Mouse (Mus musculus): ENCODE measurements at regions not wholly inside any gene's neighbourhood (a gene's known extent, or its start where the extent isn't known, plus 50 kb on each side); places are given as distances from the start of the nearest gene placed in this dataset.

DNA sequence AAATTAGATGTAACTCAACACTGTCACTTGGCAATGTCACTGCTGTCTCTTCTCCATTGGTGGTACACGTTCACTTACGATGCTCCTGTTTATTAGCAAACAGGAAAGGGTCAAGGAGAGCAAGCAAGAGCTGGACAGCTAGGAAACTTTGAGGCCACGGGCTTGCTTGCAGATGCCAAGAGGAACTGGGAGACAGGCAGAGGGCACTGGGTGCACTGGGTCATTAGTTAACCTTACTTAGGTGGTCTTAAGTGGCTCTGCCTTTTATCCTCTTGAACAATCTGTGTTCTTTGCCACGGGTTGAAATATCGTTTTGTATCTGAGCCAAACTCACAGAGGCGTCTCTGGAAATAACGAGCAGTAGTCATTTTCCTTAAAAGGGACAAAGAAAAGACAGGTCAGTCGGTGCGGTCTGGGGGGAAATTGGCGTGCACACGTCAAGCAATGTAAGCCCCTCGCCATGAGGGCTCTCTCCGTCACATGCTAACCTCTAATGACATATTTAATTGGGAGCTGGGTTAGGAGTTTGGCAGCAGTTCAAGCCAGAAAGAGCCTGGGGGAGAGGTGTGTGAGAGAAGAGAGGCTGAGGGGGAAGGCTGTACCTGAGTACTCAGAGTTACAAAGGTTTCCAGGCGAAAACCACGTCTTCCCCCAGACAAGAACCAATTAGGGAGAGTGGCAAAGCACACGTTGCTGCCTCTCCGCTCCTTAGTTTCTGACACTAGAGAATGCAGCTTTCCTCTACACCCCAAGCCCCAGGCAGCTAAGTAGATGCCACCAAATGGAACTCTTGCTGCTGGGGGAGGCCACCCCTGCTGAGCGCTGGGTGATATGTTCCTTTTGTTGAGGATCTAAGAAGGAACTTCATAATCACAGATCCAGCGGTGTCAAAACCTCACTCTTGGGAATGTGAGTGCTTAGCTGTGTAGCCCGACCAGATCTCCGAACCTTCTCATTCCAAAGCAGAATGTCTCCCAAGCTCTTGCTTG, 140.0 kb upstream of the Tut7 start:
- WGBS: 76% methylated on average over 21 of the region's 21 CpGs
- Histone ChIP-seq H3K27ac (replicated peaks; ENCODE audit: insufficient read depth, low read depth, low read length) (no peak overlapping the region), H3K79me2 (ENCODE audit: control insufficient read depth, insufficient read depth, low read length) (no peaks in the 10 kb centered on the region), H3K36me3 (ENCODE audit: control insufficient read depth, insufficient read depth, low read length) (no peaks in the 10 kb centered on the region), H3K4me3 (ENCODE audit: insufficient read depth, low read depth, low read length) (no peak overlapping the region), H3K27me3 (ENCODE audit: control insufficient read depth, insufficient read depth, low read length) (no peaks in the 10 kb centered on the region), H3K9ac (ENCODE audit: low read depth, low read length) (no peak overlapping the region), H3K4me1 (ENCODE audit: control insufficient read depth, insufficient read depth, low read length) (no peaks in the 10 kb centered on the region)
- DNase-seq (ENCODE audit: extremely low read depth, low read depth, low spot score): no peak
- TF ChIP-seq CTCF (IDR thresholded peaks at IDR 0.05; ENCODE audit: low read depth, low read length): no peak
- no peak for TF ChIP-seq POLR2A (IDR thresholded peaks at IDR 0.05; ENCODE audit: extremely low read depth, insufficient read depth, low read length)

DNA sequence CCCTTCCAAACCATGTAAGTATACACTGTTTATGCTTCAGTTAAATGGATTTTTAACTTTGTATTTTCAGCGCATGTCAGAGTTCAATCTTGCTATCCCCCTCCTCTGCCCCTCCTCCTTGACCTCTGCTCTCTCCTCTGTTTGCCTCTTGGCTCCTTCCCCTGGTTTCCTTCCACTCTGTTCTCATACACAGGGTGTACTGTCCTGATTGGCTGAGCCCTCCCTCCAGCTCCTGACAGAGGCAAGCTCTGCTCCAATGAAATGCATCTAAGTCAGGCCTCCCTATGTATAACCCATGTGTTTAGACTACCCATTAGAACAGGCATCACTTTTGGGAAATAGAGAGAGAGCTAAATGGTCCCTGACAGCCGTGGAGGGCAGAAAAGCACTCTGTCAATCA, 133.5 kb upstream of the Tut7 start:
- no peaks in the 10 kb centered on the region for H3K79me2 ChIP-seq (ENCODE audit: control insufficient read depth, insufficient read depth, low read length)
- H3K36me3 ChIP-seq (ENCODE audit: control insufficient read depth, insufficient read depth, low read length): no peaks in the 10 kb centered on the region
- 36% methylated on average over 2 of the region's 2 CpGs for WGBS
- no peak for TF ChIP-seq POLR2A (IDR thresholded peaks at IDR 0.05; ENCODE audit: extremely low read depth, insufficient read depth, low read length)
- TF ChIP-seq CTCF (IDR thresholded peaks at IDR 0.05; ENCODE audit: low read depth, low read length): no peak
- no peak overlapping the region for H3K4me3 ChIP-seq (ENCODE audit: insufficient read depth, low read depth, low read length)
- DNase-seq (ENCODE audit: extremely low read depth, low read depth, low spot score): peak; percentile 81
- no peak overlapping the region for H3K27ac ChIP-seq (replicated peaks; ENCODE audit: insufficient read depth, low read depth, low read length)
- no peaks in the 10 kb centered on the region; the same call in 1 of the 2 replicates for H3K4me1 ChIP-seq (ENCODE audit: control insufficient read depth, insufficient read depth, low read length)
- H3K9ac ChIP-seq (ENCODE audit: low read depth, low read length): no peak overlapping the region
- H3K27me3 ChIP-seq (ENCODE audit: control insufficient read depth, insufficient read depth, low read length): no peaks in the 10 kb centered on the region

DNA sequence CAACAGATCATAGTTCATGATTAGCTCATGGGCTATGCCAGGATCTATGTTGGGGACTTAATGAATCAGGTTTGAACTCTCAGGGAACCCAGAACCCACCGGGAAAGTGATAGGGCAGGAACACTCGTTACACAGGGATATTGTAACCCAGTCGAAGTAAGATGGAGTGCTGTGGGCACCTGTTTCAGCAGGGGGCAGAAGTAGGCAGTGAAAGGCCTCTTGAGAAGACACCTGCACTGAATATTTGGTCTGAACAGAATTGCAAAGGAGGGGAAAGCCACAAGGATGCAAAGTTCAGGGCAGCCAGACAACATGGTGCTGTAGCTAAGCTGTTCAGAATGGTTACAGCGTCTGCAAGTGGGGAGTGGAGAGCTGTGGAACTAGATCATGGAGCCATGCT, 129.9 kb upstream of the Tut7 start:
- H3K27ac ChIP-seq (replicated peaks; ENCODE audit: insufficient read depth, low read depth, low read length): no peak overlapping the region
- H3K79me2 ChIP-seq (ENCODE audit: control insufficient read depth, insufficient read depth, low read length): no peaks in the 10 kb centered on the region
- peak; percentile 29 for DNase-seq (ENCODE audit: extremely low read depth, low read depth, low spot score)
- H3K9ac ChIP-seq (ENCODE audit: low read depth, low read length): no peak overlapping the region
- WGBS: 71% methylated on average over 4 of the region's 4 CpGs
- H3K36me3 ChIP-seq (ENCODE audit: control insufficient read depth, insufficient read depth, low read length): no peaks in the 10 kb centered on the region
- H3K27me3 ChIP-seq (ENCODE audit: control insufficient read depth, insufficient read depth, low read length): no peaks in the 10 kb centered on the region
- H3K4me1 ChIP-seq (ENCODE audit: control insufficient read depth, insufficient read depth, low read length): no peaks in the 10 kb centered on the region; the same call in 1 of the 2 replicates
- H3K4me3 ChIP-seq (ENCODE audit: insufficient read depth, low read depth, low read length): no peak overlapping the region
- no peak for TF ChIP-seq POLR2A (IDR thresholded peaks at IDR 0.05; ENCODE audit: extremely low read depth, insufficient read depth, low read length)
- TF ChIP-seq CTCF (IDR thresholded peaks at IDR 0.05; ENCODE audit: low read depth, low read length): 0 out of 2 replicates have a peak, but pooled peaks have one; percentile 2

DNA sequence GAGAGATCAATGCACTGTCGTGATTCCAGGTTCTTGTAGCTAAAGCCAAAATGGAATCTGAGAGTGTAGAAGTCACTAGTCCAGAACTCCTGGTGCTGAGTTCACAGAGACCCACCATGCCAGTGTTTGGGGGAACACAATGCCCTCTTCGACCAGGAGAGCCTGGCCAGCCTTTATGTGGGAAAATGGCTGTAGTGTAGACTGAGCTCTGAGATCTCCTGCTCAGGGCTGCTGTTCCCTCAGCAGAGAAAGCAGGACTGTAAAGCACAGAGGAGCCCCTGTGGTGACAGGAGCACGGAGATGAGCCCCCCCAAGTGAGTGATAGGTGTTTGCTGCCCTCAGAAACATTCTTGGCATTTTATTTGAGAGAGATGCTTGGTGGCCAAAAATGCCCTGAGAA, 129.2 kb upstream of the Tut7 start:
- Histone ChIP-seq H3K27ac (replicated peaks; ENCODE audit: insufficient read depth, low read depth, low read length) (no peak overlapping the region), H3K36me3 (ENCODE audit: control insufficient read depth, insufficient read depth, low read length) (no peaks in the 10 kb centered on the region), H3K79me2 (ENCODE audit: control insufficient read depth, insufficient read depth, low read length) (no peaks in the 10 kb centered on the region), H3K27me3 (ENCODE audit: control insufficient read depth, insufficient read depth, low read length) (no peaks in the 10 kb centered on the region), H3K4me1 (ENCODE audit: control insufficient read depth, insufficient read depth, low read length) (no peaks in the 10 kb centered on the region; the same call in 1 of the 2 replicates), H3K4me3 (ENCODE audit: insufficient read depth, low read depth, low read length) (no peak overlapping the region), H3K9ac (ENCODE audit: low read depth, low read length) (no peak overlapping the region)
- TF ChIP-seq CTCF (IDR thresholded peaks at IDR 0.05; ENCODE audit: low read depth, low read length) (no peak), POLR2A (IDR thresholded peaks at IDR 0.05; ENCODE audit: extremely low read depth, insufficient read depth, low read length) (no peak)
- 76% methylated on average over 3 of the region's 3 CpGs for WGBS
- no peak for DNase-seq (ENCODE audit: extremely low read depth, low read depth, low spot score)

DNA sequence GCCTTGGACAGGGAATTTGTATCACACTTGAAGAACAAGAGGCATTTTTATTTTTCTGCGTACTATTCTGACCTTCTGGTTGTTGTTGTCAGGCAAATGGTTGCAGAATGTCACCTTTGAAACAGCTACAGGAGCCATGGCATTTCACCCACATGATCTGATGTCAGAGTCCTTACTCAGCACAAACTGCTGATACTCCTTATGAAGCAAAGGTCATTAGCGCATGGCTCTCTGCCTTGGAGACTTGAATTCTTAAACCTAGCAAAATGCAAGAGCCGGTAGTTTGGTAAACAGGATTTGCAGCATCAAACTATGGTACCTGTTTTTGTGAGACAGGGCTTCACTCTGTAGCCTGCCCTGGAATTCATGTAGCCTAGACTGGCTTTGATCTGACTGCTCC, 127.3 kb upstream of the Tut7 start:
- Histone ChIP-seq H3K27me3 (ENCODE audit: control insufficient read depth, insufficient read depth, low read length) (no peaks in the 10 kb centered on the region), H3K9ac (ENCODE audit: low read depth, low read length) (no peak overlapping the region), H3K79me2 (ENCODE audit: control insufficient read depth, insufficient read depth, low read length) (no peaks in the 10 kb centered on the region), H3K4me1 (ENCODE audit: control insufficient read depth, insufficient read depth, low read length) (no peaks in the 10 kb centered on the region), H3K4me3 (ENCODE audit: insufficient read depth, low read depth, low read length) (no peak overlapping the region), H3K36me3 (ENCODE audit: control insufficient read depth, insufficient read depth, low read length) (no peaks in the 10 kb centered on the region), H3K27ac (replicated peaks; ENCODE audit: insufficient read depth, low read depth, low read length) (no peak overlapping the region)
- DNase-seq (ENCODE audit: extremely low read depth, low read depth, low spot score): peak; percentile 87
- WGBS: 40% methylated on average over 3 of the region's 3 CpGs
- TF ChIP-seq POLR2A (IDR thresholded peaks at IDR 0.05; ENCODE audit: extremely low read depth, insufficient read depth, low read length) (no peak), CTCF (IDR thresholded peaks at IDR 0.05; ENCODE audit: low read depth, low read length) (no peak)

DNA sequence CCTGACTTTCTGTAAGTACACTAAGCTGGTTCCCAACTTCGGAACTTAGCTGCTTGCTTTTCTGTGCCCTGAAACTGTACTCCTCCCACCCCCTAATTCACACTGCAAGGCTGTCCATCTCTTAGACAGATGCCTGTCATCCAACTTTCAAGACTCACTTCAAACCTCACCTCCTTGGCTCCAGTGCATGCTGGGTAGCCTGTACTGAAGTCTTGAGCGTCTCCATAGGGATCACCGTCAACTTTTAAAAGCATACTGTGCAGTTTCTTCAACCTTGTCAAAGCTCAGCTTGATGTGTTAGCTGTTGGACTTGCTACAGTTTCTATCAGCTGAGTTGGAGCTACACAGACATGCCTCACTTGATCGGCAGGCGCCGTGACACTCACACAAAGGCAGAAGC, 126.5 kb upstream of the Tut7 start:
- H3K36me3 ChIP-seq (ENCODE audit: control insufficient read depth, insufficient read depth, low read length): no peaks in the 10 kb centered on the region
- TF ChIP-seq POLR2A (IDR thresholded peaks at IDR 0.05; ENCODE audit: extremely low read depth, insufficient read depth, low read length) (no peak), CTCF (IDR thresholded peaks at IDR 0.05; ENCODE audit: low read depth, low read length) (no peak)
- WGBS: 95% methylated on average over 6 of the region's 6 CpGs

More for the DNA sequence above, 126.5 kb upstream of the Tut7 start:
- DNase-seq (ENCODE audit: extremely low read depth, low read depth, low spot score): no peak
- no peak overlapping the region for H3K4me3 ChIP-seq (ENCODE audit: insufficient read depth, low read depth, low read length)
- no peaks in the 10 kb centered on the region for H3K4me1 ChIP-seq (ENCODE audit: control insufficient read depth, insufficient read depth, low read length)
- H3K27ac ChIP-seq (replicated peaks; ENCODE audit: insufficient read depth, low read depth, low read length): no peak overlapping the region
- no peaks in the 10 kb centered on the region for H3K79me2 ChIP-seq (ENCODE audit: control insufficient read depth, insufficient read depth, low read length)
- no peak overlapping the region for H3K9ac ChIP-seq (ENCODE audit: low read depth, low read length)
- no peaks in the 10 kb centered on the region for H3K27me3 ChIP-seq (ENCODE audit: control insufficient read depth, insufficient read depth, low read length)

Data from liver, adult 2 months (tissue).